Mouse (Mus musculus): ENCODE data around the gene Mmachc.

- no peak for TF ChIP-seq TAL1 (IDR thresholded peaks at IDR 0.05; ENCODE audit: low read length)
- no peak for TF ChIP-seq GATA1 (IDR thresholded peaks at IDR 0.05; ENCODE audit: low read length)
Measured at GRCm38 (mm10) chr4:116660829-116661228, 47.4 kb downstream of the Mmachc start.
